Mouse (Mus musculus) spleen, adult 10 weeks (tissue): ENCODE results near the gene 9130204L05Rik. TPM values are rescaled to one million over a fixed set of nuclear protein-coding genes. Genes with fewer than 3 reads are reported as not detected.

Source experiments
- polyA plus RNA-seq: library from polyadenylated mRNA; stranded (reverse); fragments of 350-450 nt; fragmentation: Illumina TruSeq; extraction: RNeasy Lipid Tissue Mini Kit (QIAGEN cat#74804); gene quantifications from one replicate; pipeline ENCODE4 v1.2.3, GENCODE M21; 2015; ENCODE audit warnings: low replicate concordance; ENCODE audit not compliant: insufficient read depth

Gene 9130204L05Rik
- not detected for polyA plus RNA-seq

DNA sequence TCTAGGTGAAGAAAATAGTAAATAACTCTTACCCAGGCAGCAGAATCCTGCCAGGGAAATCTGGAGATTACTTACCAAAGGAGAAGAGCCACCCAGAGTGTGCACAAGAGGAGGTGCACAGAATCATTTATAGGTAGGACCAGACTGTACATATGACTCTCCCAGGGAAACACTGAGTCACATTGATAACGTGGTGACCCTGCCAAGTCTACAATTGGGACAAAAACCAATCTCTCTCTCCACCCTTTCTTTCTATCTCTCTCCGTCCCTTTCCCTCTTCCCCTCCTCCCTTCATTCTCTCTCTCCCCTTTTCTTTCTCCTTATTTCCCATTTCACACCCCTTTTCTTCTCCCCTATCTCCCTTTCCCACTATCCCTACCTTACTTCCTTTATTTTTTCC is at the start of gene 9130204L05Rik:
9130204L05Rik (minus strand) TSS at position 101 of the 400 bp plus-strand sequence.

